Mouse (Mus musculus) bone marrow, adult 2 months (tissue): ENCODE results near the gene Stt3b.

Experiments used
- CTCF ChIP-seq: fragments of 200-500 bp; IDR thresholded peaks from 2 replicates; pipeline ENCODE4 v1.5.1; 2011; ENCODE audit warnings: low read length, control low read depth; ENCODE audit not compliant: control insufficient read depth, insufficient read depth
- POLR2A ChIP-seq: fragments of 200-500 bp; IDR thresholded peaks from 2 replicates; pipeline ENCODE4 v1.6.1; 2011; ENCODE audit warnings: low read depth, mild to moderate bottlenecking, control low read depth, low read length, borderline replicate concordance; ENCODE audit not compliant: control insufficient read depth

GRCm38 (mm10) chr9:115192890-115193289, 117.3 kb downstream of the Stt3b start:
- peak; percentile 29; the same call in 1 of the 2 replicates for TF ChIP-seq CTCF
- no peak for TF ChIP-seq POLR2A
